Mouse (Mus musculus) midbrain, postnatal 0 days (tissue): ENCODE results near the gene Slc10a7. TPM values are rescaled to one million over a fixed set of nuclear protein-coding genes. Genes with fewer than 3 reads are reported as not detected.

Experiments used
- ATAC-seq: fragments of 200-750 bp; cut with Nextera tagmentation; 2 replicates; pipeline ENCODE4 v1.8.0; 2017; ENCODE audit warnings: moderate number of reproducible peaks, mild to moderate bottlenecking, moderate TSS enrichment, moderate library complexity; ENCODE audit not compliant: low FRiP score
- DNase-seq: peaks from one replicate; pipeline ENCODE4 v3.0.0-alpha.2; 2015; ENCODE audit warnings: low spot score
- H3K27ac ChIP-seq: fragments of 300-500 bp; sonication (generic); 2 replicates; pipeline ENCODE4 v1.5.1; 2014; ENCODE audit warnings: low read depth, mild to moderate bottlenecking, low read length, mixed read lengths
- H3K27me3 ChIP-seq: fragments of 300-500 bp; sonication (generic); 2 replicates; pipeline ENCODE4 v1.6.1; 2014; ENCODE audit warnings: low read length, control low read depth, mixed read lengths; ENCODE audit not compliant: insufficient read depth
- H3K36me3 ChIP-seq: fragments of 300-500 bp; sonication (generic); 2 replicates; pipeline ENCODE4 v1.6.1; 2014; ENCODE audit warnings: low read length, control low read depth, mixed read lengths; ENCODE audit not compliant: insufficient read depth
- H3K4me1 ChIP-seq: fragments of 300-500 bp; sonication (generic); 2 replicates; pipeline ENCODE4 v1.6.1; 2014; ENCODE audit warnings: mild to moderate bottlenecking, control low read depth, antibody characterized with exemption, low read length, mixed read lengths; ENCODE audit not compliant: insufficient read depth
- H3K4me2 ChIP-seq: fragments of 300-500 bp; sonication (generic); 2 replicates; pipeline ENCODE4 v1.6.1; 2014; ENCODE audit warnings: low read depth, mild to moderate bottlenecking, low read length, mixed read lengths; ENCODE audit not compliant: poor library complexity, severe bottlenecking
- H3K4me3 ChIP-seq: fragments of 300-500 bp; sonication (generic); 2 replicates; pipeline ENCODE4 v1.5.1; 2014; ENCODE audit warnings: low read depth, mild to moderate bottlenecking, low read length, moderate library complexity
- H3K9ac ChIP-seq: fragments of 300-500 bp; sonication (generic); replicated peaks from 2 replicates; pipeline ENCODE4 v1.6.1; 2014; ENCODE audit warnings: mild to moderate bottlenecking, low read length, moderate library complexity, mixed read lengths; ENCODE audit not compliant: poor library complexity, severe bottlenecking
- H3K9me3 ChIP-seq: fragments of 300-500 bp; sonication (generic); 2 replicates; pipeline ENCODE4 v1.6.1; 2016; ENCODE audit warnings: low read length, control low read depth
- CTCF ChIP-seq: IDR thresholded peaks from 2 replicates; pipeline ENCODE4 v1.5.1; 2016; ENCODE audit warnings: antibody characterized with exemption, mild to moderate bottlenecking
- WGBS: fragments of 180-500 bp; shearing (Covaris S2); extraction: QIAGEN DNeasy Blood & Tissue Kit; methylation state at CpG from one replicate; pipeline ENCODE4 v1.1.7; 2014; 5-methylcytosine and 5-hydroxymethylcytosine counted together
- polyA plus RNA-seq: library from polyadenylated mRNA; unstranded; fragments of >200 nt; fragmentation: Nextera tagmentation; extraction: Ambion mirVana; gene quantifications from 2 replicates; pipeline ENCODE4 v1.2.1, GENCODE M21; 2015
- total RNA-seq: library from RNA; depleted of rRNA; stranded (reverse); fragments of >200 nt; gene quantifications from 2 replicates; pipeline ENCODE4 v1.2.3, GENCODE M21; 2014

Gene Slc10a7
- total and polyA plus RNA-seq, 2 experiments from 2014 or later: 7.7 to 14.9 TPM

- Histone ChIP-seq H3K4me1 (no peaks in the 10 kb centered on the region), H3K27ac (no peak overlapping the region), H3K9me3 (no peaks in the 10 kb centered on the region), H3K36me3 (no peaks in the 10 kb centered on the region), H3K4me2 (no peak overlapping the region), H3K27me3 (no peaks in the 10 kb centered on the region), H3K9ac (no peak overlapping the region), H3K4me3 (no peak overlapping the region)
- 48% methylated on average over 12 of the region's 12 CpGs for WGBS
- no peak for DNase-seq
- no peak for TF ChIP-seq CTCF
- no peak for ATAC-seq
Measured at GRCm38 (mm10) chr8:78624738-78625442, 115.7 kb downstream of the Slc10a7 start.

GRCm38 (mm10) chr8:78626632-78627031, 117.5 kb downstream of the Slc10a7 start:
- ATAC-seq (no peak), DNase-seq (no peak)
- Histone ChIP-seq H3K4me3 (no peak overlapping the region), H3K36me3 (no peaks in the 10 kb centered on the region), H3K9ac (no peak overlapping the region), H3K27me3 (no peaks in the 10 kb centered on the region), H3K4me1 (no peaks in the 10 kb centered on the region), H3K4me2 (no peak overlapping the region), H3K9me3 (no peaks in the 10 kb centered on the region), H3K27ac (no peak overlapping the region)
- WGBS: 73% methylated on average over 5 of the region's 5 CpGs
- no peak for TF ChIP-seq CTCF

DNA sequence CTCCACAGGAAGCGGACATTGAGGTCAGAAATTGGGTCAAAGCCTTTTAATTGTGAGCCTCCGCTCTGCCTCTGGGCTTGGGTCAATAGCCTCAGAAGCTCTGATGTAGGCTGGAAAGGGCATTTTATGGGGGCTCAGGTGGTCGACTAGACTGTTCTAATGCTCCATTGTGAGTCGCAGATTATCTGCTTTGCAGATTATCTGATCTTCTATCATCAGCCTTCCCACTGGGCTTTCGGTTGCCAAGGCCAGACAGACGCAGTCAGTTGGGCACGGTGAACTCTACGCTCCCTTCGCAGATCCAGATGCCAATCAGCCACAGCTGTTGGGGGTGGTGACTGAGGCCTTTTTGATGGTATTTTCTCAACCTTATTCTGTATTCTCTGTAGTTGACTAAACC, 118.6 kb downstream of the Slc10a7 start:
- no peaks in the 10 kb centered on the region for H3K27me3 ChIP-seq
- no peak for ATAC-seq
- no peak for DNase-seq
- no peak overlapping the region for H3K4me2 ChIP-seq
- no peaks in the 10 kb centered on the region for H3K9me3 ChIP-seq
- H3K9ac ChIP-seq: no peak overlapping the region
- TF ChIP-seq CTCF: no peak
- H3K4me3 ChIP-seq: no peak overlapping the region
- H3K36me3 ChIP-seq: no peaks in the 10 kb centered on the region
- 54% methylated on average over 9 of the region's 9 CpGs for WGBS
- no peaks in the 10 kb centered on the region for H3K4me1 ChIP-seq
- no peak overlapping the region for H3K27ac ChIP-seq

GRCm38 (mm10) chr8:78630414-78631164, 121.4 kb downstream of the Slc10a7 start:
- Histone ChIP-seq H3K27me3 (no peaks in the 10 kb centered on the region), H3K4me3 (no peak overlapping the region), H3K36me3 (no peaks in the 10 kb centered on the region), H3K9ac (no peak overlapping the region), H3K4me1 (peaks cover 3% of the 10 kb centered on the region; the same call in 1 of the 2 replicates), H3K27ac (no peak overlapping the region), H3K9me3 (no peaks in the 10 kb centered on the region), H3K4me2 (no peak overlapping the region)
- 54% methylated on average over 19 of the region's 19 CpGs for WGBS
- TF ChIP-seq CTCF: no peak
- ATAC-seq: no peak
- no peak for DNase-seq

GRCm38 (mm10) chr8:78633012-78633411, 123.9 kb downstream of the Slc10a7 start:
- Histone ChIP-seq H3K27ac (no peak overlapping the region), H3K36me3 (no peaks in the 10 kb centered on the region), H3K27me3 (no peaks in the 10 kb centered on the region), H3K9ac (no peak overlapping the region), H3K9me3 (no peaks in the 10 kb centered on the region), H3K4me3 (no peak overlapping the region), H3K4me2 (0 out of 2 replicates have a peak overlapping the region, but pooled peaks have one; percentile 6), H3K4me1 (peaks cover 3% of the 10 kb centered on the region; the same call in 1 of the 2 replicates)
- 20% methylated on average over 12 of the region's 12 CpGs for WGBS
- TF ChIP-seq CTCF: no peak
- ATAC-seq (no peak), DNase-seq (no peak)

- DNase-seq: no peak
Measured at GRCm38 (mm10) chr8:78634018-78634417, 124.9 kb downstream of the Slc10a7 start.

More at GRCm38 (mm10) chr8:78634018-78634417, 124.9 kb downstream of the Slc10a7 start:
- Histone ChIP-seq H3K4me1 (peaks cover 3% of the 10 kb centered on the region; the same call in 1 of the 2 replicates), H3K4me3 (no peak overlapping the region; the same call in 1 of the 2 replicates), H3K27me3 (no peaks in the 10 kb centered on the region), H3K27ac (no peak overlapping the region), H3K4me2 (peak overlapping the region; percentile 33), H3K36me3 (no peaks in the 10 kb centered on the region), H3K9ac (no peak overlapping the region), H3K9me3 (no peaks in the 10 kb centered on the region)
- 40% methylated on average over 3 of the region's 3 CpGs for WGBS
- ATAC-seq: no peak
- no peak for TF ChIP-seq CTCF
